Mouse (Mus musculus): ENCODE measurements at regions not wholly inside any gene's neighbourhood (a gene's known extent, or its start where the extent isn't known, plus 50 kb on each side); places are given as distances from the start of the nearest gene placed in this dataset.

DNA sequence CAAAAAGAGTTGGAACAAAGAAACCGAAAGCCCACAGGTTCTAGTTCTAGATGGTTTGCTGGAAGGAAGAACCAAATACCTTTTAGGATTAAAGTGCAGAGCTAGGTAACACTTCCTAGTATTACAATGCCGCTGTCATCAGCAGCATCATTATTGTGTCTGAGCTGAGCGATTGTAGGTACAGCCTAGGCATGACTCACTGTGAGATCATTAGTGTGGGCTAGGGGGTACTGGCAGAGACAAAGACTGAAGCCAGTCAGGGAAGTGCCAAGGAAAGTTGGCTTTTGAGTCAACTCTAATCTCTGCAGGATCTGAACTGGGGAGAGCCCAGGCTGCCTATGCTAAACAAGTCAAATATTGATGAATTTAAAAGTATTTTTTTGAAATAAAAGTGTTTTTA lies 450.2 kb upstream of the Jag1 start:
- TF ChIP-seq POLR2A (IDR thresholded peaks at IDR 0.05; ENCODE audit: borderline replicate concordance, low read depth, low read length) (no peak), CTCF (IDR thresholded peaks at IDR 0.05; ENCODE audit: low read depth, low read length) (no peak)
